Mouse (Mus musculus) retina, adult 2 months (tissue): Measurements from ENCODE around the gene Sdhaf1.

Experiments used
- DNase-seq: peaks from one replicate; pipeline ENCODE4 v3.0.0-alpha.2; 2012; ENCODE audit warnings: low read depth, low spot score

Gene Sdhaf1

GRCm38 (mm10) chr7:30293795-30294194 lies 29.9 kb downstream of the Sdhaf1 start:
- DNase-seq, result no peak

DNA sequence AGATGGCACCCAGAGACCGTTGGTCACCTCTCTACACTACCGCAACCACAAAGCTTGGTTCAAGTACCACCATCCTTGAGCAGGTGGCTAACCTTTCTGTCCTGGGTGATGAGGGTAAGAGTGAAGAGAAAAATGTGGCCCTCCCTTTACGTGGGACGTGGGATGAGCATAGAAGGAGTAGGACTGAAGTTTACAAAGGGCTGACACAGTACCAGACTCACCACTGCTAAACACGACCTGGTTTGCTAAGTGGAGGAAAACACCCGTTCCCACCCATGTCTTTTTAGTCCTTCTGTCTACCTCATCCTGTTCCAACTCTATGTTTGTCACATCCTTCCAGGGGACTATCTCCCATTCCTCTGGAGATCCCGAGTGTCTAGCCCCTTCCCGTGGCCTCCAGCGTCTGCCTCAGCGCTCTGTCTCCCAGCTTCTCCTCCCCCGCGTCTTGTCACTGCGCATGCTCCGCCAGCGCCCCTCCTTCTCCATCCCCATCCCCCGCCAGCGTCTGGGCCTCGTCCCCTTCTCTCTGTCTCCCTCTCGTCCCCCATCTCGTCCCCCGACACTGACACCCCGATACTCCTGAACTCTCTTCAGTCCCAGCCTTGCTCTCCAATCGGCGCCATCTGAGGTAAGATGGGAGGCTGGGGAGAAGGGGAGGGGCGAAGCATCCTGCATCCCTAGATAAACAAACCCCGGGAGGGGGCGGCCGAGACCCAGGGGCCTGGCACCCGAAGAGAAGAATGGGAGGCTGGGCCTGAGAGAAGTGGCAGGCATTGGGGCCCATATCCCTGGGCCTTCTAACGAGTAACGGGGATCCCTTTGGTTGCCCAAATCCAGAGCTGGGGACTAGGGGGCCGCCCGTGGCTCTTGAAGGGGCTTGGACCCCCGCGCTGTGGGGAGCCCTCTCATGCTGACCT lies 32.2 kb downstream of the Sdhaf1 start, which contains the start of gene Clip3:
Clip3 (plus strand) TSS at position 514 of the 917 bp plus-strand sequence.
- DNase-seq, result no peak

- no peak for DNase-seq
These were observed 33.8 kb downstream of the Sdhaf1 start for GRCm38 (mm10) chr7:30289714-30290399.

DNA sequence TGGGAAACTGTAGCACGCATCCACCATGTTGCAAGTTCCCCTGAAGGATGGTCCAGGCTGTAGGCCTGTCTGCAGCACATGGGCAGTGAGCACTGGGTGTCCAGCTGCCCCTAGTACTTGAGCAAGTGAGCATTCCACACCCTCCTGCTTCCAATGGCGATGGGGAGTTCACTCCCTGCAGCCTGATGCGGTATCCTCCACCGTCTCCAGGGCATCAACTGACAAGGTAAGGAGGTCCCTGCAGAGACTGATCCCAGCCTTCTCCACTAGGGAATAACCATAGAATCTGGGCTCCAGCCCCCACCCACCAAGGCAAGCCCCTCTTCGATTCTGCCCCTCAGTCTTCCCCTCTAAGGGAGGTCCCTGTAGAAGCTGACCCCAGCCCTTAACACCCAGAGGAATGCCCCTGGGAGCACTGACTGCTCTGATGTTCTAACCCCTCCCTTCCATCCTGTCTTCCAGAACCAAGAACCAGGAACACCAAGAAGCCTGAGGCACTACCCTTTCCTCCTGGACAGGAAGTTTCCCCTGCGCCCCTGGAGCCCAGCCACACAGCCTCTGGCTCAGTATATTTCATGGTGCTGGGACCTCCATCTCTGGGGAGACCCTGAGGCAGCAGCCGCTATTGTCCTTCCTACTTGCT lies 34.5 kb downstream of the Sdhaf1 start:
- DNase-seq, result no peak

DNA sequence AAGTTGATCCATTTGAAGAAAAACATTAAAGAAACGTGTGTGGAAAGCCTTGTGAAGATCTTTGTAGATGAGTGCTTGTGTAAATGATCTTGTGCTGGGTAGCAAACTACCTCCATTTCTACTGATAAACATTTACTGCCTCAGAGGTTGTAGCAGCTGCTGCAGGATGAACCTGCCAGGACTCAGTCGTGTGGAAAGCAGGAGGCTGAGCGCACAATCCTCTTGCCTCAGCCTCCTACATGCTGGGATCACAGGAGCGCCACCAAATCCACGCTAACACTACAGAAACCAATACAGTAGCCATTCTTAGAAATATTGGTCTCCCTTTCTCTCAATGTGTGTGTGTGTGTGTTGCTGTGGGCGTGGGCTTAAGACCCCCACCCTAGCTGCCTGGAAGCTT lies 35.6 kb downstream of the Sdhaf1 start:
- DNase-seq, result no peak

GRCm38 (mm10) chr7:30286701-30287410 lies 36.8 kb downstream of the Sdhaf1 start:
- DNase-seq, result no peak

- DNase-seq, result no peak
These were observed 41.0 kb downstream of the Sdhaf1 start for GRCm38 (mm10) chr7:30282740-30283139.

- no peak for DNase-seq
These were observed 42.2 kb downstream of the Sdhaf1 start for GRCm38 (mm10) chr7:30281522-30281921.

DNA sequence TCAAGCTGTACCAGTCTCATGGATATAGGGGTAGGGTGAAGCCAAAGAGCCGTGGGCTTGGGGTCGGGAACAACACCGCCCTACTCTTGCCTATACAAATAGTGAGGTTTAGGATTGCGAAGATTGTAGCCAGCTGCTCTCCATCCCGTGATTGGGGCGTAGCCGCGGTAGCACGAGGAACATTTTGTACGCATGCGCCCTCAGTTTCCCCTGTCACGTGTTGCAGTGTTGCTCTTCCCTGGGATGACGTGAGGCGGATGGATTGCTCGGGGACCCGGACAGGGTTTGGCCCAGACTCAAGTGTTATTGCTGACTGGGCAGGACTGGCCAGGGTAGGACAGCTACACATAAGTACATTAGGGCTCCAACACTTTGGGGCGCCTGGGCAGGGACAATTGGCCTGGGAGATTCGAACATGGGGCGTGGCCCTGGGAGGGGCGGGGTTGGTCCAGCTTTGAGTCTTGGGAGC lies 43.0 kb downstream of the Sdhaf1 start:
- peak; percentile 59 for DNase-seq

DNA sequence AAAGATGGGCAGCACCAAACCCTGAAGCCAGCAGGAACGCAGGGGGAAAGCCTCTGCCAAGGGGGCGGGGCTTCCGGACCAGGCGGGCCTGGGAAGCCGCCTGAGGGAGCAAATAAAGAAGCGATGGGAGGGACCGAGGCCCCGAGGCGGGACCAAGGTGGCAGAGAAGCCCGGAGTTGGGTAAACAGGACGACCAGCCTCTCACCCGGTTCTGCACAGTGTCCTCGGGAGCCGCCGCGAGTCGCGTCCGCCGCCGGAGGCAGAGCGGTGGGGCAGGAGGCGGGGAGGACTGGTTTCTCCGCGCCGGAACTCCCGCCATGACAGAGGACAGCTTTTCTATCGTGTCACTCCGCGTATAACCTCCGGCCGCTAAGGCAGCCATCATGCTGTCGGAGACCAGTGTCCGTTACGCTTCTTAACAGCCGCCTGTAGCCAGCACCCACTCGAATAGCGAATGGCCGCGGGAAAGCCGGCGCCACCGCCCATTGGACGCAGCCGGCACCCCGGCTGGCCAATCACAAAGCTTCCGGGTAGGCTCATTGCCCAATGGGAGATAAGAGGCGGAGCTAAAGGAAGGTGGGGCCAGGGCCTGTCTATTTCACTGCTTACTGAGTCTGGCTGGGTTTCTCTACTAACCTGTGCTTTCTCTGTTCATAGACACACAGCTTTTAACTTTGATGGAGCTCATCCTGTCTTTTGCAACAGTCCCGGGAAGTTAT lies 43.6 kb downstream of the Sdhaf1 start, which contains the start of the genes Thap8 and Wdr62:
Thap8 (plus strand) TSS at position 144 of the 719 bp plus-strand sequence.
Wdr62 (minus strand) TSS at position 469 of the 719 bp plus-strand sequence.
- peak; percentile 76 for DNase-seq

DNA sequence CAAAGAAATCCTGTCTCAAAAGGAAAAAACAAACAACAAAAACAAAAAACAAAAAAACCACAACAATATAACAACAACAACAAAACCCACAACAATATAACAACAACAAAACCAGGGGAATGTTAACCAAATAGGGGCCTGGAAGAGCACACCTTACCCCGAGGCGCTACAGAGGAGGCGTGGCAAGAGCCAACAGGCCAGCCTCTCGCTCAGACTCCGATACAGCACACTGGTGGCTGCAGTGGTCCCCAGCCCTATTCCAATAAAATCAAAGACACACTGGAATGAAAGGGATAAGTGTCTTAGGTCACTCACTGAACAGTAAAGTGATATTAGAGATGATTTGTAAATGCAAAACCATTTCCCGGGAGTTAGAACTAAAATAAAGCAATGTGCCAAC lies 44.2 kb downstream of the Sdhaf1 start:
- no peak for DNase-seq

GRCm38 (mm10) chr7:30278911-30279310 lies 44.8 kb downstream of the Sdhaf1 start:
- DNase-seq, result no peak

- no peak for DNase-seq
These were observed 49.3 kb downstream of the Sdhaf1 start for GRCm38 (mm10) chr7:30274383-30274782.
